Mouse (Mus musculus): ENCODE measurements at regions not wholly inside any gene's neighbourhood (a gene's known extent, or its start where the extent isn't known, plus 50 kb on each side); places are given as distances from the start of the nearest gene placed in this dataset.

DNA sequence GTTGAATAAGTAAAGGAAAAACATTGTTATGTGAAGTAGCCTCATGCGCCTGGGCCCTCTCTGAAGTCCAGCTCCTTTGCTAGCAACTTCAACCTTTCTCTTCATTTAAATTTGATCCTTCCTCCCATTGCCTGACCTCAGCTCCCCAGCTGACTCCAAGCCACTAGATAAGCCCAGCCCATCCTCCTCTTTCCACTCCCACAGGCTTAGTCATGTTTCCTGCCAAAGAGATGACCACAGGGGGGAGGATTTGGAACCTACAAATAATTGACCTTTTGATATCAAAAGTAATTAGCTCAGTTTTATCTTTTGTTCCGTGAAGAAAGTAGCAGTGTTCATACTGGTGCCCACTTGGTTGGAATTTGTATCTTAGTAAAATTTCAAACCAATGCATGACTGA is 345.7 kb upstream of the Zmiz1 start:
- H3K36me3 ChIP-seq (ENCODE audit: control insufficient read depth, insufficient read depth) = no peaks in the 10 kb centered on the region
- H3K4me3 ChIP-seq (replicated peaks; ENCODE audit: low read length) = no peak overlapping the region
- H3K4me2 ChIP-seq (ENCODE audit: low read length) = no peak overlapping the region
- H3K27me3 ChIP-seq (replicated peaks; ENCODE audit: control insufficient read depth, insufficient read depth, low read length) = no peaks in the 10 kb centered on the region
- peaks cover 16% of the 10 kb centered on the region for H3K4me1 ChIP-seq (replicated peaks; ENCODE audit: control insufficient read depth, insufficient read depth, low read length)
- no peak overlapping the region for H3K9ac ChIP-seq (replicated peaks; ENCODE audit: low read depth, low read length)
- H3K9me3 ChIP-seq (ENCODE audit: control insufficient read depth, low read length) = no peaks in the 10 kb centered on the region
- no peak for ATAC-seq
- WGBS = 74% methylated on average over 2 of the region's 2 CpGs
- H3K27ac ChIP-seq (ENCODE audit: low read length) = no peak overlapping the region

DNA sequence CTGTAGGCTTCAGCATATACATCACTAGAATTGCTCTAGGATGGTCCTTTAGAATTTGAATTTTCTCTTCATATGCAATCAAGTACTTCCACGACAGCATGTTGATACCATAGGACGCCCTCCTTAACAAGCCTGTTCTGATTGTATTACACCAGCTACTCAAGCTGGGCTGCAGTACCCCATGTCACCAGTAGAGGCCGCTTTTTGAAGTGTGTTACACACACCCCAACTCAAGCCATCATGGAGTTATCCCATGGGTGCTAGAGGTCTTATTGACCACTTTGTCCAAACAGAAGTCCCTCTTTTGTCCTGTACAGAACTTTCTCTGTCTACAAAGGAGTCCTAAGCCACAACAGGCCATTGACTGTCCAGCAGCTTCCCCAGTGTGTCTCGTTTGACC is 342.6 kb upstream of the Zmiz1 start:
- H3K4me3 ChIP-seq (replicated peaks; ENCODE audit: low read length) = no peak overlapping the region
- no peaks in the 10 kb centered on the region for H3K9me3 ChIP-seq (ENCODE audit: control insufficient read depth, low read length)
- 54% methylated on average over 4 of the region's 4 CpGs for WGBS
- no peak overlapping the region for H3K4me2 ChIP-seq (ENCODE audit: low read length)
- H3K36me3 ChIP-seq (ENCODE audit: control insufficient read depth, insufficient read depth) = no peaks in the 10 kb centered on the region
- no peak for ATAC-seq
- H3K9ac ChIP-seq (replicated peaks; ENCODE audit: low read depth, low read length) = no peak overlapping the region
- H3K27me3 ChIP-seq (replicated peaks; ENCODE audit: control insufficient read depth, insufficient read depth, low read length) = no peaks in the 10 kb centered on the region
- no peaks in the 10 kb centered on the region for H3K4me1 ChIP-seq (replicated peaks; ENCODE audit: control insufficient read depth, insufficient read depth, low read length)
- no peak overlapping the region for H3K27ac ChIP-seq (ENCODE audit: low read length)

DNA sequence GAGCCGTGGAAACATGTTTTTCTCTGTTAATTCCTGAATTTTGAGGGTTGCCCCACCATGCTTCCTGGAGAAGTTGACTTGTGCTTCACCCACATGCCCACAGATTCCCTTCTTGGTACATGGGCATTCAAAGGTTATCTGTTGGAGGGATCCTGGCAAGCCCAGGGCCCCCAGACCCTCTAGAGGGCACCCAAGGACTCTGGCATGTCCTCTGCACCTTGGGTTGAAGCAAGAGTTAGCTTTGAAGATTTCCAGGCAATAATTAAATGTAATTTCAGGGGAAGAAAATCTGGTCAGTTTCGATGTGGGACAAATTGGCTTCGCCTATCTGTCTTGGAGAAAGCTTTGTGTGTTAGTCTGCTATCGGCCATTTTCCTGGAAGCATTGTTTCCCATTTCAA is 339.0 kb upstream of the Zmiz1 start:
- 52% methylated on average over 4 of the region's 4 CpGs for WGBS
- Histone ChIP-seq H3K4me2 (ENCODE audit: low read length) (no peak overlapping the region), H3K9me3 (ENCODE audit: control insufficient read depth, low read length) (no peaks in the 10 kb centered on the region), H3K4me1 (replicated peaks; ENCODE audit: control insufficient read depth, insufficient read depth, low read length) (peaks cover 9% of the 10 kb centered on the region), H3K9ac (replicated peaks; ENCODE audit: low read depth, low read length) (no peak overlapping the region), H3K4me3 (replicated peaks; ENCODE audit: low read length) (no peak overlapping the region), H3K27ac (ENCODE audit: low read length) (no peak overlapping the region; the same call in 1 of the 2 replicates), H3K36me3 (ENCODE audit: control insufficient read depth, insufficient read depth) (no peaks in the 10 kb centered on the region), H3K27me3 (replicated peaks; ENCODE audit: control insufficient read depth, insufficient read depth, low read length) (no peaks in the 10 kb centered on the region; the same call in 1 of the 2 replicates)
- no peak for ATAC-seq

- no peak overlapping the region; the same call in 1 of the 2 replicates for H3K27ac ChIP-seq (ENCODE audit: low read length)
- no peaks in the 10 kb centered on the region; the same call in 1 of the 2 replicates for H3K27me3 ChIP-seq (replicated peaks; ENCODE audit: control insufficient read depth, insufficient read depth, low read length)
- no peak for ATAC-seq
- H3K4me3 ChIP-seq (replicated peaks; ENCODE audit: low read length) = no peak overlapping the region
- WGBS = 55% methylated on average over 8 of the region's 8 CpGs
- H3K36me3 ChIP-seq (ENCODE audit: control insufficient read depth, insufficient read depth) = no peaks in the 10 kb centered on the region
- no peak overlapping the region for H3K9ac ChIP-seq (replicated peaks; ENCODE audit: low read depth, low read length)
- H3K4me1 ChIP-seq (replicated peaks; ENCODE audit: control insufficient read depth, insufficient read depth, low read length) = peaks cover 9% of the 10 kb centered on the region
- H3K9me3 ChIP-seq (ENCODE audit: control insufficient read depth, low read length) = no peaks in the 10 kb centered on the region
- no peak overlapping the region for H3K4me2 ChIP-seq (ENCODE audit: low read length)
These were observed 338.5 kb upstream of the Zmiz1 start for GRCm38 (mm10) chr14:25120506-25120905.

- H3K9ac ChIP-seq (replicated peaks; ENCODE audit: low read depth, low read length) = 0 out of 2 replicates have a peak overlapping the region, but pooled peaks have one; percentile 7
- peaks cover 29% of the 10 kb centered on the region for H3K4me1 ChIP-seq (replicated peaks; ENCODE audit: control insufficient read depth, insufficient read depth, low read length)
- 76% methylated on average over 13 of the region's 13 CpGs for WGBS
- peak overlapping the region; percentile 26; the same call in 1 of the 2 replicates for H3K27ac ChIP-seq (ENCODE audit: low read length)
- no peak for ATAC-seq
- H3K4me2 ChIP-seq (ENCODE audit: low read length) = no peak overlapping the region
- H3K4me3 ChIP-seq (replicated peaks; ENCODE audit: low read length) = no peak overlapping the region
- no peaks in the 10 kb centered on the region for H3K9me3 ChIP-seq (ENCODE audit: control insufficient read depth, low read length)
- H3K36me3 ChIP-seq (ENCODE audit: control insufficient read depth, insufficient read depth) = no peaks in the 10 kb centered on the region
- H3K27me3 ChIP-seq (replicated peaks; ENCODE audit: control insufficient read depth, insufficient read depth, low read length) = no peaks in the 10 kb centered on the region; the same call in 1 of the 2 replicates
These were observed 335.9 kb upstream of the Zmiz1 start for GRCm38 (mm10) chr14:25122971-25123535.

DNA sequence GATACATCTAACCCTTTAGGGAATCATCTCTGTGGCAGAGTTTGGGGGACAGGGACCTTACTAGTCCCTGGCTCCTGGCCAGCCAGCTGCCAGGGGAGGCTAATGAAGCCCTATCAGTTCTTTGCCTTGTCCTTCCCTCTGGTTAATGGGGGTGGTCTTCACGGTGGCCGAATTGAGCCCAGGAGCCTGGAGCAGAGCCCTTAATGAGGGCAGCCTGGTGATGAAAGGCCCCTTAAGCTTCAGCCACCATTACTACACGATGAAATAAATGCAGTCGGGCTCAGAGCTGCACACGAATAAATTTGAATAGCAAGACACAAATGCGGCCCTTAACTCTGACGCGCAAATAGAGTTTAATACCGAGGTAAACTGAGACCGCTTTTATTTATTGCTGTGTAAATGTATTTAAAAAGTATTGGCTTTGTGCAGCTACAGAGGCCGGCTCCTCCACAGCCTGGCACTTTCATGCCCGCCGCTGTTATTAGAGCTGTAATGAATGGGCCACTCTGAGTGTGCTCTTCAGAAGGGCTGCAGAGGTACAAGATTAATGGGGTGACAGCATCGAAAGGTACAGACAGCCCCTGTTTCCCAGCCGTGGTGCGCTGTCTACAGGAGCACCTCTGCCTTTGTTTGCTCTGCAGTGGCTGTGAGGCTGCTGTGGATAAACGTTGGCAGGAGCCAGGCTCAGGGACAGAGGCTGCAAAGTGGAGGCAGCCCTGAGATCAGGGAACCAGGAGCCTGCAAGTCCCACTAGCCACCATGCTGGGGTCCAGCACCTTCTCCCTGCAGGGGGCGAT is 335.2 kb upstream of the Zmiz1 start:
- Histone ChIP-seq H3K36me3 (ENCODE audit: control insufficient read depth, insufficient read depth) (no peaks in the 10 kb centered on the region), H3K9me3 (ENCODE audit: control insufficient read depth, low read length) (no peaks in the 10 kb centered on the region), H3K27ac (ENCODE audit: low read length) (peak overlapping the region; percentile 46; the same call in 1 of the 2 replicates), H3K9ac (replicated peaks; ENCODE audit: low read depth, low read length) (peak overlapping the region; percentile 7; the same call in 1 of the 2 replicates), H3K27me3 (replicated peaks; ENCODE audit: control insufficient read depth, insufficient read depth, low read length) (no peaks in the 10 kb centered on the region; the same call in 1 of the 2 replicates), H3K4me1 (replicated peaks; ENCODE audit: control insufficient read depth, insufficient read depth, low read length) (peaks cover 36% of the 10 kb centered on the region), H3K4me3 (replicated peaks; ENCODE audit: low read length) (no peak overlapping the region), H3K4me2 (ENCODE audit: low read length) (no peak overlapping the region)
- 10% methylated on average over 18 of the region's 18 CpGs for WGBS
- peak; percentile 8; the same call in 1 of the 2 replicates for ATAC-seq

GRCm38 (mm10) chr14:25126544-25126943 is 332.4 kb upstream of the Zmiz1 start:
- no peaks in the 10 kb centered on the region for H3K9me3 ChIP-seq (ENCODE audit: control insufficient read depth, low read length)
- no peak overlapping the region for H3K4me2 ChIP-seq (ENCODE audit: low read length)
- peaks cover 36% of the 10 kb centered on the region for H3K4me1 ChIP-seq (replicated peaks; ENCODE audit: control insufficient read depth, insufficient read depth, low read length)
- H3K27me3 ChIP-seq (replicated peaks; ENCODE audit: control insufficient read depth, insufficient read depth, low read length) = no peaks in the 10 kb centered on the region; the same call in 1 of the 2 replicates
- ATAC-seq = no peak
- no peak overlapping the region for H3K4me3 ChIP-seq (replicated peaks; ENCODE audit: low read length)
- no peak overlapping the region for H3K9ac ChIP-seq (replicated peaks; ENCODE audit: low read depth, low read length)
- no peaks in the 10 kb centered on the region for H3K36me3 ChIP-seq (ENCODE audit: control insufficient read depth, insufficient read depth)
- WGBS = 10% methylated on average over 7 of the region's 7 CpGs
- H3K27ac ChIP-seq (ENCODE audit: low read length) = peak overlapping the region; percentile 81

- 16% methylated on average over 14 of the region's 14 CpGs for WGBS
- Histone ChIP-seq H3K27me3 (replicated peaks; ENCODE audit: control insufficient read depth, insufficient read depth, low read length) (no peaks in the 10 kb centered on the region; the same call in 1 of the 2 replicates), H3K9me3 (ENCODE audit: control insufficient read depth, low read length) (no peaks in the 10 kb centered on the region), H3K9ac (replicated peaks; ENCODE audit: low read depth, low read length) (peak overlapping the region; percentile 38), H3K4me2 (ENCODE audit: low read length) (peak overlapping the region; percentile 33), H3K36me3 (ENCODE audit: control insufficient read depth, insufficient read depth) (no peaks in the 10 kb centered on the region), H3K4me1 (replicated peaks; ENCODE audit: control insufficient read depth, insufficient read depth, low read length) (peaks cover 36% of the 10 kb centered on the region), H3K27ac (ENCODE audit: low read length) (peak overlapping the region; percentile 81), H3K4me3 (replicated peaks; ENCODE audit: low read length) (no peak overlapping the region)
- peak; percentile 62 for ATAC-seq
These were observed 331.3 kb upstream of the Zmiz1 start for GRCm38 (mm10) chr14:25127544-25128159.

DNA sequence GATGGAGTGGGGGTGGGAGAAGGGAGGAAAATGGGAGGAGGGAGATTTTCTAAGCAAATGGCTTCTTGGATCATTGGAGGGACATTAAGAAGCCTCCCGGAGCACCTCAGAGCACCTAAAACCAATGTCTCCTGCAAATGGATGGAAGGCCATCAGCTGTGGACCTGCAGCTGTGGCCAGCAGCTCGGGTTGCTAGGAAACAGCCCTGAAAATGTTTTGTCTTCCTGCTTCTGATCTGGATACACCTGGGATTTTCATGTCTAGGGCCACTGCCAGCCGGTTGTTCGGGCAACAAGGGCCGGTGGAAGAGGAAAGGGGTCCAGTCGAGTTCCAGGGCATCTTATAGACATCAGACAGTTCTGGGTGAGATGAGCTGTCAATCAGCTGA is 330.8 kb upstream of the Zmiz1 start:
- no peak; the same call in 1 of the 2 replicates for ATAC-seq
- Histone ChIP-seq H3K4me2 (ENCODE audit: low read length) (peak overlapping the region; percentile 33), H3K4me3 (replicated peaks; ENCODE audit: low read length) (no peak overlapping the region), H3K9ac (replicated peaks; ENCODE audit: low read depth, low read length) (peak overlapping the region; percentile 38), H3K36me3 (ENCODE audit: control insufficient read depth, insufficient read depth) (no peaks in the 10 kb centered on the region), H3K27ac (ENCODE audit: low read length) (peak overlapping the region; percentile 81), H3K9me3 (ENCODE audit: control insufficient read depth, low read length) (no peaks in the 10 kb centered on the region), H3K27me3 (replicated peaks; ENCODE audit: control insufficient read depth, insufficient read depth, low read length) (no peaks in the 10 kb centered on the region; the same call in 1 of the 2 replicates), H3K4me1 (replicated peaks; ENCODE audit: control insufficient read depth, insufficient read depth, low read length) (peaks cover 36% of the 10 kb centered on the region)
- 45% methylated on average over 6 of the region's 6 CpGs for WGBS

Data from forebrain, embryonic 16.5 days (tissue).